Mouse (Mus musculus): Measurements from ENCODE around the gene Tle6.

The Tle6 gene

DNA sequence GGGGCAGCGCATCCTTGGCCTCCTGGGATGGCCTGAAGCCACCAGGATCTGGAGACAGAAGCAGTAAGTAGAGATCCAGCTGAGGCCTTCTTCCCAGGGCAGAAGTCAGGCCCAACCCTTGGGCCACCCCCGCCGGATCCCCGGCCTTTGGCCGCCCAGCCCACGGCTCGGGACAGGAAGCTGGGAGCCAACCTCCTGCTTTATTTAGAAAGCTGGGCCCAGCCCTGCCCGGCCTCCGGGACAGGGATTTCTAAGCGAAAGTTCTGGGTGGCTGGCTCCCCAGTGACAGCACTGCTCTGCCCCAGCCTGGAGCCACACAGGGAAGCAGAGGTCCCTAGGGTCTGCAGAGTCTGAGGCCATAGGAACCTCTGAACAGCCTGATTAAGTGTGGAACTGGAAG, 59.1 kb downstream of the Tle6 start:
- DNase-seq (ENCODE audit: low spot score in 2 of 2), result no peak

DNA sequence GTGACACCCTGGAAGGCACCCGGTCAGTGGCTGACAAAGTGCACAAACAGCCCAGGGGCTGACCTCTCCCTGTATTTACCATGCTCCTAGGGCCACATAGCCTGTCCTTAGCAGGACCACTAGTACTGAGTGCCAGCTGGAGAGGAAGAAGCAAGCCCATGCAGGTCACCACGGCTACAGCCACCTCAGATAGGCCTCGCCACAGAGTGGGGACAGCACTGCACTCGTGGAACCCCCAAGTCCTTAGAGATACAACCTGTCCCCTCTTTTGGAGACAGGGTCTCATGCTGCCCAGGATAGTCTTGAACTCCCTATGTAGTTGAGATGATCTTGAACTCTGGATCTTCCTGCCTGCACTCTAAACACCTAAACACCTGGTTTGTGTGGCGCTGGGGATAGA, 59.5 kb downstream of the Tle6 start:
- no peak for DNase-seq (ENCODE audit: low spot score in 2 of 2)

Measured in frontal cortex, postnatal 14 days (tissue).